ENCODE assay signal across 13 mouse cellular contexts in the genomic region with DNA sequence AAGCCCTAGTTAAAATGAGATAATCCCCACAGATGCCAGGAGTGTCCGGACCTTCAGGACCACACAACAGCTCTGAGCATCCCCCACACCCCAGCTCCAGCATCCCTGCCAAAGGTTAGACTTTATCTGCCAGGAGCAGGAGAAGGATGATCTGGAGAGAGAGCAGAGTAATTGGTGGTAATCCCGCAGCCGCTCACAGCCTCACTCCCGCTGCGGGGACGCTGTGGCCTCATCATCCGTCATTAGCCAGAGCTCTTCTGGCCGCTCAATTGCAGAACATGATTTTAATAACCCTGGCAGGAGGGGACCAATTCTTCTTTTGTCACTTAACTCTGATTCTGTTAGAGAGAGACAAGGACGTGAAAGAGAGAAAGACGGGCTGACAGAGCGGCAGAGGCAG.
"Had no signal": no experiment of that assay in that cellular context is flagged by ENCODE, and none has a peak within 500 bp of the region (broad histone marks: within the 10 kb centered on the region; RNA-seq: fewer than 3 reads in every experiment).

No protein-coding gene starts in this region.

- H3K9me3 ChIP-seq: limb, embryonic 10.5 days; liver, embryonic 15.5 days had no signal

- H3K4me2 ChIP-seq: liver, embryonic 11.5 days; liver, embryonic 15.5 days; midbrain, embryonic 11.5 days had no signal

- H3K4me3 ChIP-seq: left cerebral cortex, adult 2 months; limb, embryonic 10.5 days; liver, embryonic 15.5 days had no signal

- H3K27ac ChIP-seq: left cerebral cortex, adult 2 months; limb, embryonic 10.5 days; liver, embryonic 15.5 days; stomach, postnatal 0 days had no signal

- ATAC-seq: lung, postnatal 0 days; midbrain, embryonic 16.5 days had no signal

- H3K36me3 ChIP-seq: limb, embryonic 10.5 days; liver, embryonic 15.5 days had no signal

- H3K4me1 ChIP-seq: liver, embryonic 15.5 days had no signal

- DNase-seq: kidney, adult 8-10 months; kidney, postnatal 25 days; lung, adult 2 months; lung, postnatal 4 days; thymus, postnatal 4 days had no signal

- H3K9ac ChIP-seq: liver, embryonic 15.5 days had no signal
